Mouse (Mus musculus) spleen, adult 2 months (tissue): ENCODE results near the gene Rufy4. TPM values are rescaled to one million over a fixed set of nuclear protein-coding genes. Genes with fewer than 3 reads are reported as not detected.

Experiments used
- DNase-seq, 2 experiments: peaks; one replicate each; pipeline versions ENCODE4 v3.0.0 to v3.0.0-alpha.2; 2012 to 2021; ENCODE audit warnings: low spot score in 2 of 2, low read depth in 1 of 2
- H3K27ac ChIP-seq: fragments of 200-500 bp; 2 replicates; pipeline ENCODE4 v1.5.1; 2012; ENCODE audit warnings: low read length, inconsistent platforms; ENCODE audit not compliant: insufficient read depth
- H3K27me3 ChIP-seq: fragments of 200-500 bp; 2 replicates; pipeline ENCODE4 v1.6.1; 2012; ENCODE audit warnings: mild to moderate bottlenecking, moderate library complexity, low read length, inconsistent platforms; ENCODE audit not compliant: control insufficient read depth, insufficient read depth
- H3K36me3 ChIP-seq: fragments of 200-500 bp; 2 replicates; pipeline ENCODE4 v1.6.1; 2012; ENCODE audit warnings: mild to moderate bottlenecking, low read length, inconsistent platforms; ENCODE audit not compliant: control insufficient read depth, insufficient read depth
- H3K4me1 ChIP-seq: fragments of 200-500 bp; 2 replicates; pipeline ENCODE4 v1.6.1; 2011; ENCODE audit warnings: inconsistent platforms; ENCODE audit not compliant: control insufficient read depth, insufficient read depth, insufficient read length
- H3K4me3 ChIP-seq: fragments of 200-500 bp; 2 replicates; pipeline ENCODE4 v1.5.1; 2011; ENCODE audit warnings: mild to moderate bottlenecking, inconsistent platforms; ENCODE audit not compliant: insufficient read depth, insufficient read length; ENCODE audit errors: extremely low read depth
- CTCF ChIP-seq: fragments of 200-500 bp; IDR thresholded peaks from 2 replicates; pipeline ENCODE4 v1.5.1; 2011; ENCODE audit warnings: mild to moderate bottlenecking, inconsistent platforms; ENCODE audit not compliant: insufficient read depth, insufficient read length, insufficient replicate concordance; ENCODE audit errors: extremely low read depth
- POLR2A ChIP-seq: fragments of 200-500 bp; IDR thresholded peaks from 2 replicates; pipeline ENCODE4 v1.6.1; 2011; ENCODE audit warnings: low read depth, low read length, inconsistent platforms
- WGBS: fragments of 180-500 bp; shearing (Covaris S2); methylation state at CpG from one replicate; pipeline ENCODE4 v1.1.7; 2018; 5-methylcytosine and 5-hydroxymethylcytosine counted together
- polyA plus RNA-seq: library from polyadenylated mRNA; depleted of rRNA; stranded (reverse); fragments of >200 nt; gene quantifications from 2 replicates; pipeline ENCODE4 v1.2.3, GENCODE M21; 2012

Gene Rufy4
- polyA plus RNA-seq, 1 experiment = 0.67 TPM

DNA sequence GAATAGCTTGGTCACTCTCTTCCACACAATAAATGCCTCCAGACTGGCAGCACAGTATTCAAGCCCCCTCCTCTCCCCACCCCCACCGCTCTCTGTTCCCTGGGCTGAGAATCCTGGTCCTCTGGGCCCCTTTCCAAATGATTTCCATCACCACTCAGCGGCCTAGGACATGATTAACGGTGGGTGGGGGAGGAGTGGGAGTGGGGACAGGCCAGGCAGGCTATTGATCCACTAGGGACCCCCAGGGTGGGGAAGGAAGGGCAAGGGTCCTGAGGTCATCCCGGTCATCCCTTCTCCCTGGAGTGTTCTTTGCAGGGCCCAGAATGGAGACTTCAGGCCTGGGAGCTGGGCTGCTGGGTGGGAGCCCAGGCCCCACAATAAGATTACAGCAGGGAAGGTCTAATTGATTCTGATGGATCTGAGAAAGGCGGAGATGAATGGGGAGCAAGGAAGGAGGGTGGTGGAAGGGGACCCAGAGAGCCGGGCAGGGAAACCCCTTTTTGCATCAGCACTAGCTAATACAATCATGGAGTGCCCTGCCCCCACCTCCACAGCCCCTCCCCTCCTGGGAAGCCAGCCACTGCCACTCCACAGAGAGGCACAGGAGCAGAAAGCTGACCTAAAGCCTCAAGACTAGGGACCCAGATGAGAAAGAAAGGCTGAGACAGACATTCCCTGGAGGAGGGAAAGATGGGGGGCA lies 21.5 kb upstream of the Rufy4 start:
- H3K4me3 ChIP-seq = no peak overlapping the region
- DNase-seq = no peak
- 80% methylated on average over 6 of the region's 6 CpGs for WGBS
- no peaks in the 10 kb centered on the region; the same call in 1 of the 2 replicates for H3K4me1 ChIP-seq
- TF ChIP-seq POLR2A = no peak
- no peak overlapping the region for H3K27ac ChIP-seq
- H3K36me3 ChIP-seq = no peaks in the 10 kb centered on the region
- H3K27me3 ChIP-seq = peaks cover 3% of the 10 kb centered on the region

DNA sequence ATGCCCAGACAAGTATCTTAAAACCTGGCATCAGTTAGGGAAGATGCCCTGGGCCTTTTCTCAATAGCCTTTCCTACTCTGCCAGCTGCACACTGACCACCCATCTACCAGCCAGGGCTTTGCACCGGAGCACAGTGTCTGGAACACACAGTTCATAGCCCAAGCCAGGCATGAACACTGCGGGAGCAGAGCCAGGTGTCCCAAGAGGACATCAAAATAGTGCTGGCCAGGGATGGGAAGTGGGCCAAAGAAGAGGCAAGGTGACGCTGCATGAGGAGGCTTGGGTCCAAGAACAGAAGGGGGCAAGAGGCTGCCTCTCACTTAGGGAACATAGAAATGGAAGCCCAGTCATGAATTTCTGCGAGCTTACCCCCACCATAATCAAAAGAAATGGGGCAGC lies 19.7 kb upstream of the Rufy4 start:
- TF ChIP-seq POLR2A (no peak), CTCF (no peak)
- H3K4me3 ChIP-seq = no peak overlapping the region
- 86% methylated on average over 4 of the region's 4 CpGs for WGBS
- no peaks in the 10 kb centered on the region for H3K36me3 ChIP-seq
- no peak for DNase-seq
- H3K27ac ChIP-seq = no peak overlapping the region
- H3K27me3 ChIP-seq = no peaks in the 10 kb centered on the region
- H3K4me1 ChIP-seq = no peaks in the 10 kb centered on the region

DNA sequence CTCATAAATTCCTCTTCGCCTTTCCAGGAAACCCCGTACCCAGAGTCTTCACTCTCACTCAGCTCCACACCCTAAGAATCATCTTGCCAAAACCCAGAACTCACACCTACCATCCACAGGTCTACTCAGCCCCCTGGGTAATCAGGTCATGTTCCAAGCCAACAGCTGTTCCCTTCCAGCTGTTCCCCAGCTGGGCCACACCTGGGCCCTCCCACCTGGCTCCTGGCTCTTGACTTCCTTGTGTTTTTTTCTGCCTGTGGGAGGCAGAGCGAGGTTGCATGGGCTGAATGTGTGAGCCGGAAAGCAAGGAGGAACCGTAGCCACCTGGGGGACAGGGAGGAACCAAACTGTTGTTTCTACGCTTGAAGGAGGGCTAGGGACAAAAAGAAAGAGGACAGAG lies 19.1 kb upstream of the Rufy4 start:
- Histone ChIP-seq H3K36me3 (no peaks in the 10 kb centered on the region), H3K27ac (no peak overlapping the region), H3K4me1 (no peaks in the 10 kb centered on the region), H3K4me3 (no peak overlapping the region), H3K27me3 (no peaks in the 10 kb centered on the region)
- 67% methylated on average over 6 of the region's 6 CpGs for WGBS
- DNase-seq = no peak
- no peak for TF ChIP-seq CTCF
- TF ChIP-seq POLR2A = no peak

DNA sequence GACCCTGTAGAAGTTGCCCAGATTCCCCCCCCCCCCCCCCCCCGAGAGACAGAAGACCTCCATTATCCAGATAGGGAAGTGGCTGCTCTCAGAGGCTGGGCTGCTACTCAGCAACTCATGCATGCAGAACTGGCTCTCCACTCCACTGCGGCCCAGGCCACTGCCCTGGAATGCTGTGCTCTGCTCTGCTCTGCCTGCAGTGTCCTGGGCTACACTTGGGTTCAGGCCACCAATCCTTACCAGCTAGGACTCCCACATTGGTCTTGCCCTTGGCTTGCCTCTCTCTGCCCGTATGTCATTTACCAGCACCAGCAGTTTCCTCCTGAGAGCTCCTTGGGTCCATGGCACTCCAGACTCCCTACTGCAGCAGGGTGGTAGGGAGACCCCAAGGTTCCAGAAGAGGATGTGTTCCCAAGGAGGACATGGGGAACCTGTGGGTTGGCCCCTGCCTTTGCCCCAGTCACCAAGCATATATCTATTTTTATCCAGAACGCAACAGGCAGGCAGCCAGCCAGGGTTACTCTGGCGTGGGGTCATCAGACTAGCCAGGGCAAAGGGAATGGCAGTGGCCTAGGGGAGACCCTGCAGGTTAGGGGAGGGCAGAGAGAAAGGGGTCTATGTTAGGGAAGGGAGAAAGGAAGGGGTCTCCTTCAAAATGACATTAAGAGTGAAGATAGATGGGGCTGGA lies 17.3 kb upstream of the Rufy4 start:
- Histone ChIP-seq H3K27ac (no peak overlapping the region), H3K4me1 (no peaks in the 10 kb centered on the region), H3K36me3 (no peaks in the 10 kb centered on the region), H3K27me3 (no peaks in the 10 kb centered on the region), H3K4me3 (no peak overlapping the region)
- DNase-seq = no peak
- 60% methylated on average over 5 of the region's 5 CpGs for WGBS
- TF ChIP-seq POLR2A (no peak), CTCF (no peak)

DNA sequence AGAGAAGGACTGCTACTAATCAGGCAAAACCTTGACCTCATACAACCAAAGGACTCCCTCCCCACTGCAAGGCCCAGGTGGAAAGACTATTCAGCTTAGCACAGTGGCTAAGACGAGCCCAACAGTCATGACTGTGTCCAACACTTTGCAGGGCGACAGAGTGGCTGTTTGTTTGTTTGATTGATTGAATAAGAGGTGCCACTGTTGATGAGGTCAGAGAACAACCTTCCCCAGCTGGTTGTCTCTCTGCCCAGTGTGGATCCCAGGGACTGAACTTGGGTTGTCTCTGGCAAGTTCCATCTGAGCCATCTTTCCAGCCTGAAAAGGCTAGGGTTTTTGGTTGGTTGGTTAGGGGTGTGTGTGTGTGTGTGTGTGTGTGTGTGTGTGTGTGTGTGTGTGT lies 15.7 kb upstream of the Rufy4 start:
- DNase-seq = no peak

DNA sequence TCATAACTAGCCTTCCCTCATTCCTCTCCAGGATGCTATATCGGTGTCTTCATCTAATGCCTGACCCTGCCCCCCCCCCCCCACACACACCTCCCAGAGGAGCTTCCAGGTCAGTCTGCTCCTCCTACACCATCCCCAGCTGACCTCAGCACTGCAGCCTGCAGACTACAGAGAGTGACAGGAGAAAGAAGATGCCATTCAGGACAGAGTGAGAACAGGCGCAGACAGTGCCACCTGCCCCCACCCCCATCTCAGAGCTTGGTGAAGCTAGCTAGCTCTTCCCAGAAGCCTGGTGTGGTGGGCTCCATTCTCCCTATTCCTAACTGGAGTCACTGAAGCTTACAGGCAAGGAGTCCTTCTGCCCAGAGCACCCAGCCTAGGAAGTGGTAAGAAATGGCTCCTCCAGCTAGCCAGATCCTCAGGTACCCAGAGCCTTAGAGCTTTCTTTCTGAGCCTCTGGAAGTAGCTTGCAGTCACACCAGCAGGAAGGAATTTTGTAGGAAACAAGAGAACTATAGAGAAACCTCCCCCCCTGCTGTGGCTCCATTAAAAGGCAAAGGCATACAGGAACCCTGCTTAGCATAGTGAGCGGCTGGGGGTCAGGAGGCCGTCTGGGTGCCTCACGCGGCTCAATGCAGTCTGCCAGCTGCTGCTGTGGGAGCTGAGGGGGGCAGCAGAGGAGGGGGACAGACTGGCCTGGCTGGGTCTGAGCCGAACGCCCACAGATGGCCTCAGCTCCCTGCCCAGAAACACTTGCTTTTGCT lies 14.2 kb upstream of the Rufy4 start:
- 87% methylated on average over 8 of the region's 8 CpGs for WGBS
- Histone ChIP-seq H3K27ac (no peak overlapping the region), H3K4me1 (no peaks in the 10 kb centered on the region), H3K36me3 (no peaks in the 10 kb centered on the region), H3K27me3 (no peaks in the 10 kb centered on the region), H3K4me3 (no peak overlapping the region)
- DNase-seq = no peak
- no peak for TF ChIP-seq CTCF
- TF ChIP-seq POLR2A = no peak

More for the DNA sequence above, 15.7 kb upstream of the Rufy4 start:
- Histone ChIP-seq H3K36me3 (no peaks in the 10 kb centered on the region), H3K27me3 (no peaks in the 10 kb centered on the region), H3K27ac (no peak overlapping the region), H3K4me3 (no peak overlapping the region), H3K4me1 (no peaks in the 10 kb centered on the region)
- 84% methylated on average over 2 of the region's 2 CpGs for WGBS
- TF ChIP-seq CTCF (no peak), POLR2A (no peak)
